Mouse (Mus musculus): ENCODE data around the gene Ppm1d.

DNA sequence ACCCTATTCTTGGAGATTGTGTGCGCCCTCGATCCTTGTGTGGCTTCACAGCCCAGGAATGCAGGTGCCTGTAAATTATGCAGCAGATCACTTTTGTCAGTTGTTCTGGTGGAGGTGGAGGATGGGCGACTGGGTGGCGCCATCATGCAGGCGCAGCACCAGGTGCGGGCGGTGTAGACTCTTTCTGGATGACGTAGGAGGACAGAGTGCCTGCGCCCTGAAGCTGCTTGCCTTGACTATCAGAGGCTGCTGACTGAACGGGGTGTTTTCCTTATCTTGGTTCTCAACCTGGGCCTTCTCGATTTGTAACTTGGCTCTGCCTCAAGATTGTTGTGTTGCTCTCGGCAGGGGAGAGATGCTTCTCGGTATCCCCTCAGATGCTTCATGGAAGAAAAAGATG is 13.1 kb upstream of the Ppm1d start:
- TF ChIP-seq NELFE (IDR thresholded peaks at IDR 0.05; ENCODE audit: low read depth, low read length) (no peak), ZKSCAN1 (IDR thresholded peaks at IDR 0.05; ENCODE audit: borderline replicate concordance, low read depth, low read length) (no peak), ZNF384 (IDR thresholded peaks at IDR 0.05; ENCODE audit: low read depth, low read length) (no peak), TCF12 (IDR thresholded peaks at IDR 0.05; ENCODE audit: low read depth, low read length) (no peak), CTCF (conservative IDR thresholded peaks at IDR 0.05 in 1 of 2, IDR thresholded peaks at IDR 0.05 in 1 of 2; ENCODE audit: low read depth in 2 of 2, low read length in 2 of 2) (no peak), POLR2A (IDR thresholded peaks at IDR 0.05; ENCODE audit: low read depth, low read length) (no peak), E2F4 (IDR thresholded peaks at IDR 0.05; ENCODE audit: insufficient replicate concordance, low read depth, low read length) (no peak), CHD2 (IDR thresholded peaks at IDR 0.05; ENCODE audit: low read length) (no peak), MEF2A (IDR thresholded peaks at IDR 0.05; ENCODE audit: borderline replicate concordance, low read depth, low read length) (no peak)
